Mouse (Mus musculus): ENCODE measurements around the gene Nomo1. TPM values are rescaled to one million over a fixed set of nuclear protein-coding genes. Genes with fewer than 3 reads are reported as not detected.

Nomo1 gene
- 25.1 and 53.1 TPM in 2 replicates for polyA plus RNA-seq (2012; rRNA removed)

GRCm38 (mm10) chr7:46033109-46033869 lies at the start of gene Nomo1:
Gene Nomo1, plus strand, starts transcription at chr7:46033698.
- Histone ChIP-seq H3K4me1 (ENCODE audit: control insufficient read depth, insufficient read depth, insufficient read length, low read length) (peaks cover 25% of the 10 kb centered on the region), H3K27ac (ENCODE audit: insufficient read depth, low read depth, low read length) (peak within 1 kb of the TSS; percentile 48), H3K36me3 (ENCODE audit: control insufficient read depth, insufficient read depth, low read length) (peaks cover 4% of the 10 kb centered on the region), H3K27me3 (ENCODE audit: control insufficient read depth, insufficient read depth, low read length) (no peaks in the 10 kb centered on the region), H3K4me3 (ENCODE audit: low read depth, low read length) (peak within 1 kb of the TSS; percentile 91)
- 5% methylated on average over 44 of the region's 44 CpGs for WGBS
- TF ChIP-seq POLR2A (IDR thresholded peaks at IDR 0.05; ENCODE audit: low read depth, low read length) = peak; percentile 44; the same call in 1 of the 2 replicates
- TF ChIP-seq CTCF (IDR thresholded peaks at IDR 0.05; ENCODE audit: extremely low read depth, insufficient read length, insufficient replicate concordance, low read depth, low read length) = peak; percentile 79

- H3K27ac ChIP-seq (ENCODE audit: insufficient read depth, low read depth, low read length) = no peak overlapping the region
- H3K36me3 ChIP-seq (ENCODE audit: control insufficient read depth, insufficient read depth, low read length) = no peaks in the 10 kb centered on the region
- no peak for TF ChIP-seq POLR2A (IDR thresholded peaks at IDR 0.05; ENCODE audit: low read depth, low read length)
- no peak for TF ChIP-seq CTCF (IDR thresholded peaks at IDR 0.05; ENCODE audit: extremely low read depth, insufficient read length, insufficient replicate concordance, low read depth, low read length)
- no peak overlapping the region for H3K4me3 ChIP-seq (ENCODE audit: low read depth, low read length)
- WGBS = 84% methylated on average over 6 of the region's 6 CpGs
- no peaks in the 10 kb centered on the region for H3K4me1 ChIP-seq (ENCODE audit: control insufficient read depth, insufficient read depth, insufficient read length, low read length)
- H3K27me3 ChIP-seq (ENCODE audit: control insufficient read depth, insufficient read depth, low read length) = no peaks in the 10 kb centered on the region
These were observed 46.6 kb upstream of the Nomo1 start for GRCm38 (mm10) chr7:45986893-45987292.

- TF ChIP-seq CTCF (IDR thresholded peaks at IDR 0.05; ENCODE audit: extremely low read depth, insufficient read length, insufficient replicate concordance, low read depth, low read length) = no peak
- TF ChIP-seq POLR2A (IDR thresholded peaks at IDR 0.05; ENCODE audit: low read depth, low read length) = no peak
- 64% methylated on average over 1 of the region's 1 CpGs for WGBS
- Histone ChIP-seq H3K36me3 (ENCODE audit: control insufficient read depth, insufficient read depth, low read length) (no peaks in the 10 kb centered on the region), H3K4me3 (ENCODE audit: low read depth, low read length) (no peak overlapping the region), H3K27ac (ENCODE audit: insufficient read depth, low read depth, low read length) (no peak overlapping the region), H3K4me1 (ENCODE audit: control insufficient read depth, insufficient read depth, insufficient read length, low read length) (no peaks in the 10 kb centered on the region), H3K27me3 (ENCODE audit: control insufficient read depth, insufficient read depth, low read length) (no peaks in the 10 kb centered on the region)
These were observed 45.2 kb upstream of the Nomo1 start for GRCm38 (mm10) chr7:45988344-45988743.

GRCm38 (mm10) chr7:45992470-45992869 lies 41.0 kb upstream of the Nomo1 start:
- TF ChIP-seq CTCF (IDR thresholded peaks at IDR 0.05; ENCODE audit: extremely low read depth, insufficient read length, insufficient replicate concordance, low read depth, low read length) (no peak), POLR2A (IDR thresholded peaks at IDR 0.05; ENCODE audit: low read depth, low read length) (no peak)
- H3K27me3 ChIP-seq (ENCODE audit: control insufficient read depth, insufficient read depth, low read length) = no peaks in the 10 kb centered on the region
- no peak overlapping the region for H3K27ac ChIP-seq (ENCODE audit: insufficient read depth, low read depth, low read length)
- no peak overlapping the region for H3K4me3 ChIP-seq (ENCODE audit: low read depth, low read length)
- no peaks in the 10 kb centered on the region for H3K4me1 ChIP-seq (ENCODE audit: control insufficient read depth, insufficient read depth, insufficient read length, low read length)
- H3K36me3 ChIP-seq (ENCODE audit: control insufficient read depth, insufficient read depth, low read length) = no peaks in the 10 kb centered on the region; the same call in 1 of the 2 replicates
- 74% methylated on average over 8 of the region's 8 CpGs for WGBS

GRCm38 (mm10) chr7:46000577-46000976 lies 32.9 kb upstream of the Nomo1 start:
- H3K36me3 ChIP-seq (ENCODE audit: control insufficient read depth, insufficient read depth, low read length) = no peaks in the 10 kb centered on the region
- H3K4me1 ChIP-seq (ENCODE audit: control insufficient read depth, insufficient read depth, insufficient read length, low read length) = no peaks in the 10 kb centered on the region
- H3K27me3 ChIP-seq (ENCODE audit: control insufficient read depth, insufficient read depth, low read length) = no peaks in the 10 kb centered on the region
- TF ChIP-seq CTCF (IDR thresholded peaks at IDR 0.05; ENCODE audit: extremely low read depth, insufficient read length, insufficient replicate concordance, low read depth, low read length) = no peak
- TF ChIP-seq POLR2A (IDR thresholded peaks at IDR 0.05; ENCODE audit: low read depth, low read length) = no peak
- no peak overlapping the region for H3K4me3 ChIP-seq (ENCODE audit: low read depth, low read length)
- WGBS = 97% methylated on average over 4 of the region's 4 CpGs
- no peak overlapping the region for H3K27ac ChIP-seq (ENCODE audit: insufficient read depth, low read depth, low read length)

GRCm38 (mm10) chr7:46002748-46003147 lies 30.8 kb upstream of the Nomo1 start:
- Histone ChIP-seq H3K27ac (ENCODE audit: insufficient read depth, low read depth, low read length) (no peak overlapping the region), H3K36me3 (ENCODE audit: control insufficient read depth, insufficient read depth, low read length) (no peaks in the 10 kb centered on the region), H3K4me3 (ENCODE audit: low read depth, low read length) (no peak overlapping the region), H3K27me3 (ENCODE audit: control insufficient read depth, insufficient read depth, low read length) (no peaks in the 10 kb centered on the region), H3K4me1 (ENCODE audit: control insufficient read depth, insufficient read depth, insufficient read length, low read length) (no peaks in the 10 kb centered on the region)
- 45% methylated on average over 4 of the region's 4 CpGs for WGBS
- TF ChIP-seq POLR2A (IDR thresholded peaks at IDR 0.05; ENCODE audit: low read depth, low read length) (no peak), CTCF (IDR thresholded peaks at IDR 0.05; ENCODE audit: extremely low read depth, insufficient read length, insufficient replicate concordance, low read depth, low read length) (no peak)

GRCm38 (mm10) chr7:46009578-46009977 lies 23.9 kb upstream of the Nomo1 start:
- Histone ChIP-seq H3K4me3 (ENCODE audit: low read depth, low read length) (no peak overlapping the region), H3K36me3 (ENCODE audit: control insufficient read depth, insufficient read depth, low read length) (no peaks in the 10 kb centered on the region), H3K4me1 (ENCODE audit: control insufficient read depth, insufficient read depth, insufficient read length, low read length) (peaks cover 4% of the 10 kb centered on the region), H3K27me3 (ENCODE audit: control insufficient read depth, insufficient read depth, low read length) (no peaks in the 10 kb centered on the region), H3K27ac (ENCODE audit: insufficient read depth, low read depth, low read length) (no peak overlapping the region)
- 21% methylated on average over 5 of the region's 5 CpGs for WGBS
- TF ChIP-seq CTCF (IDR thresholded peaks at IDR 0.05; ENCODE audit: extremely low read depth, insufficient read length, insufficient replicate concordance, low read depth, low read length) (peak; percentile 47; the same call in 1 of the 2 replicates), POLR2A (IDR thresholded peaks at IDR 0.05; ENCODE audit: low read depth, low read length) (no peak)

Measured in small intestine, adult 2 months (tissue).